Mouse (Mus musculus): ENCODE results near the gene Cldn19. TPM values are rescaled to one million over a fixed set of nuclear protein-coding genes. Genes with fewer than 3 reads are reported as not detected.
"Not testable (repeated sequence)": the region's sequence is repeated elsewhere in the genome, so short reads cannot be mapped to it uniquely, and the experiment has no call there.

Cldn19 gene
- polyA plus RNA-seq, 1 experiment, result not detected

DNA sequence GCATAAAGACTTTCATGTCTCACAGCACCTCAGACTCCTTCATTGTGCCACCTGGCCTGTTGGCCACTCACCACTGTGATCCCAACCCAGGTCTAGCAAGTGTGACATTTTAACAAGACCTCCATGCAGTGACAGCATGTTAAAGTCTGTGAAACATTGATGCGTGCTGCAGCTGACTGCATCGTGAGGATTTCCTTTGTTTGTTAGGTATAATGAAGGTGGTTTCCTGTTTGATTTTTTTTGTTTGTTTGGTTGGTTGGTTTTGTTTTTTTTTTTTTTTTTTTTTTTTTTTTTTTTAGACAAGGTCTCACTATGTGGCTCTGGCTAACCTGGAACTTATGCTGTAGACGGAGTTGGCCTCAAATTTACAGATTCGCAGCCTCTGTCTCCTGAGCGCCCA, 7.3 kb downstream of the Cldn19 start:
- TF ChIP-seq TAL1 (IDR thresholded peaks at IDR 0.05; ENCODE audit: low read length), result no peak
- no peak for TF ChIP-seq GATA1 (IDR thresholded peaks at IDR 0.05; ENCODE audit: low read length)
- no peaks in the 10 kb centered on the region; the same call in none of the 2 replicates for H3K27me3 ChIP-seq (ENCODE audit: control insufficient read depth)
- no peaks in the 10 kb centered on the region for H3K9me3 ChIP-seq (ENCODE audit: control insufficient read depth, low read length)
- no peaks in the 10 kb centered on the region for H3K36me3 ChIP-seq (ENCODE audit: control insufficient read depth)
- no peak overlapping the region for H3K4me3 ChIP-seq (replicated peaks)
- no peaks in the 10 kb centered on the region; the same call in 1 of the 2 replicates for H3K4me1 ChIP-seq (ENCODE audit: control insufficient read depth)

DNA sequence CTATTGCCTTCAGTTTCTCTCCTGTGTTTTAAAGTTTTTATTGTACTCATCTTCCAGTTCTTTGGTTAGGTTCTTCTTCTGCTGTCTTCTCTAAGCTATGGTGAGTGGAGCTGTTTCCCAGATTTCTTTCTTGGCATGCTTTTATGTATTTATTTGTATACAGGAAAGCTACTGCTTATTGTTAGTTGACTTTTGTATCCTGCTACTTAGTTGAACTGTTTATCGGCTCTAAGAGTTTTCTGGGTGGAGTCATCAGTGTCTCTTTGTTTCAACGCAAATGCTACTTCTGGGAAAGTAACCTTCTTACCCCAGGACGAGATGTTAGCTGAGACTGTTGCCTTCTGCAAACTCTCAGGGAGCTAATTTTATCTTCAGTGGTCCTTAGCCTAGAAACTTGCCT, 8.2 kb downstream of the Cldn19 start:
- Histone ChIP-seq H3K27me3 (ENCODE audit: control insufficient read depth) (no peaks in the 10 kb centered on the region; the same call in none of the 2 replicates), H3K4me3 (replicated peaks) (no peak overlapping the region), H3K4me1 (ENCODE audit: control insufficient read depth) (no peaks in the 10 kb centered on the region; the same call in 1 of the 2 replicates), H3K36me3 (ENCODE audit: control insufficient read depth) (no peaks in the 10 kb centered on the region), H3K9me3 (ENCODE audit: control insufficient read depth, low read length) (no peaks in the 10 kb centered on the region)
- TF ChIP-seq TAL1 (IDR thresholded peaks at IDR 0.05; ENCODE audit: low read length), result no peak
- no peak for TF ChIP-seq GATA1 (IDR thresholded peaks at IDR 0.05; ENCODE audit: low read length)

DNA sequence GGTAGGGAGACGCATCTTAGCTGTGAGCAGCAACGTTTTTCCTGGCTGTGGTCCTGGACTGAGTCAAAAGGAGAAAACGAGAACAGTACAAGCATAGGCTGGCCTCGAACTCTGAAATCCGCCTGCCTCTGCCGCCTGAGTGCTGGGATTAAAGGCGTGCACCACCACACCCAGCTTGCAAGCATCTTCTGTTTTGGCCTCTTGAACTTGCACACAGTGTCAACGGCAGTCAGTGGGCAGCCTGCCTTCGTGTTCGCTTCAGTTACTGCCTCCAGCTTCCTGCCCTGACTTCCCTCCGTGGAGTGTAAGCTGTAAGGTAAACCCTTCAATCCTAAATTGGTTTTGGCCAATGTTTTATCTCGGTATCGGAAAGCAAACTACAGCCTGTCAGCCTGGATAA, 11.4 kb downstream of the Cldn19 start:
- H3K4me1 ChIP-seq (ENCODE audit: control insufficient read depth), result peaks cover 10% of the 10 kb centered on the region
- no peaks in the 10 kb centered on the region for H3K27me3 ChIP-seq (ENCODE audit: control insufficient read depth)
- H3K4me3 ChIP-seq (replicated peaks), result no peak overlapping the region
- H3K9me3 ChIP-seq (ENCODE audit: control insufficient read depth, low read length), result no peaks in the 10 kb centered on the region
- no peak for TF ChIP-seq GATA1 (IDR thresholded peaks at IDR 0.05; ENCODE audit: low read length)
- TF ChIP-seq TAL1 (IDR thresholded peaks at IDR 0.05; ENCODE audit: low read length), result no peak
- H3K36me3 ChIP-seq (ENCODE audit: control insufficient read depth), result peaks cover 21% of the 10 kb centered on the region

DNA sequence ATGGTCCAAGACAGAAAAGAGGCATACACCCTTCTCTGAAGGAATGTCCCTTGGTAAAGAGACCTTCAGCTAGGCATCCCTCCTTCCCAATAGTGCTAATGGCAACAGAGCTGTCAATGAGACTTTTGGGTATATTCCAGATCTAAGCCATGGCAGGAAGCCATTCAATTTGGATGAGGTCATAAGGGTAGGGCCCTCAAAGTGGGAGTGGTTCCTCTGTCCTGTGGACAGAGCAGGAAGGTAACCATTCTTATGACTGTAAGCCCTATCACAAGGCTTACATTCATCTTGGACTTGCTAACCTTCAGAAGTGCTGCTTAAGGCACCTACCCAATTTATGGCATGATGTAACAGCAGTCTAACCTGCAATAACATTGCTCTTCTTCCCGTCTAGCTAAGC, 19.4 kb downstream of the Cldn19 start:
- TF ChIP-seq GATA1 (IDR thresholded peaks at IDR 0.05; ENCODE audit: low read length) (no peak), TAL1 (IDR thresholded peaks at IDR 0.05; ENCODE audit: low read length) (no peak)
- H3K27me3 ChIP-seq (ENCODE audit: control insufficient read depth), result no peaks in the 10 kb centered on the region
- peaks cover 90% of the 10 kb centered on the region for H3K36me3 ChIP-seq (ENCODE audit: control insufficient read depth)
- no peak overlapping the region for H3K4me3 ChIP-seq (replicated peaks)
- H3K4me1 ChIP-seq (ENCODE audit: control insufficient read depth), result peaks cover 26% of the 10 kb centered on the region
- no peaks in the 10 kb centered on the region for H3K9me3 ChIP-seq (ENCODE audit: control insufficient read depth, low read length)

DNA sequence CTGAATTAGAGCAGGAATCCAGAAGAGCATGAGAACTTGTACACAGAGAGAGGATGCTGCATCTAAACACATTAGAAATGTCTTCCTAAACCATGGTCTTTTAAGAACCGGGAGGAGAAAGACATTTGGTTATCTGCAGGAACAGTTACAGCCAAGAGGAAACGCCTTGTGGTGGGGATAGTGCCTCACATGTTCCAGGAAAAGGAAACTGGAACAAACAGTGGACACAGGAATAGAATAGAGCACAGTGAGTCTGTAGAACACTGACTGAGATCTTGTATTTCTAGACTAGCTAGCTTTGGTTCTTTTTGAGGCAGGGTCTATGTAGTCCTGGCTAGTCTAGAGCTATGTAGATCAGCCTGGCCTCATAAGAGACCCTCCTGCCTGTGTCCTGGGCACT, 20.0 kb downstream of the Cldn19 start:
- H3K4me3 ChIP-seq (replicated peaks), result no peak overlapping the region
- TF ChIP-seq TAL1 (IDR thresholded peaks at IDR 0.05; ENCODE audit: low read length) (no peak), GATA1 (IDR thresholded peaks at IDR 0.05; ENCODE audit: low read length) (no peak)
- H3K36me3 ChIP-seq (ENCODE audit: control insufficient read depth), result peaks cover 94% of the 10 kb centered on the region

DNA sequence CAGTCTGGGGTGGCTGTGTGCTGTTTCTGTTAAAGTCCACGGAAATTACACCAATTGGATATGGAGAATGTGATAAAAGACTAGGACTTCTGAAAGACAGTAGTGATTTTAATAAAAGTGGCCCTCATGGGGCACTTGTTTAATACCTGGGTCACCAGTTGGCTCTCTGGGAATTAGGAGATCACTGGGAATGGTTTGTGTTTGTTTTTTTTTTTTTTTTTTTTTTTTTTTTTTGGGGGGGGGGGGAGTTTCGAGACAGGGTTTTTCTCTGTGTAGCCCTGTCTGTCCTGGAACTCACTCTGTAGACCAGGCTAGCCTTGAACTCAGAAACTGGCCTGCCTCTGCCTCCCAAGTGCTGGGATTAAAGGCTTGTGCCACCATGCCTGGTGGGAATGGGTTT, 20.5 kb downstream of the Cldn19 start:
- H3K27me3 ChIP-seq (ENCODE audit: control insufficient read depth), result no peaks in the 10 kb centered on the region
- H3K4me3 ChIP-seq (replicated peaks), result no peak overlapping the region
- peaks cover 93% of the 10 kb centered on the region for H3K36me3 ChIP-seq (ENCODE audit: control insufficient read depth)
- no peaks in the 10 kb centered on the region for H3K9me3 ChIP-seq (ENCODE audit: control insufficient read depth, low read length)
- H3K4me1 ChIP-seq (ENCODE audit: control insufficient read depth), result peaks cover 24% of the 10 kb centered on the region
- TF ChIP-seq GATA1 (IDR thresholded peaks at IDR 0.05; ENCODE audit: low read length) (no peak), TAL1 (IDR thresholded peaks at IDR 0.05; ENCODE audit: low read length) (no peak)

More for the DNA sequence above, 20.0 kb downstream of the Cldn19 start:
- Histone ChIP-seq H3K27me3 (ENCODE audit: control insufficient read depth) (no peaks in the 10 kb centered on the region), H3K4me1 (ENCODE audit: control insufficient read depth) (peaks cover 26% of the 10 kb centered on the region), H3K9me3 (ENCODE audit: control insufficient read depth, low read length) (no peaks in the 10 kb centered on the region)

DNA sequence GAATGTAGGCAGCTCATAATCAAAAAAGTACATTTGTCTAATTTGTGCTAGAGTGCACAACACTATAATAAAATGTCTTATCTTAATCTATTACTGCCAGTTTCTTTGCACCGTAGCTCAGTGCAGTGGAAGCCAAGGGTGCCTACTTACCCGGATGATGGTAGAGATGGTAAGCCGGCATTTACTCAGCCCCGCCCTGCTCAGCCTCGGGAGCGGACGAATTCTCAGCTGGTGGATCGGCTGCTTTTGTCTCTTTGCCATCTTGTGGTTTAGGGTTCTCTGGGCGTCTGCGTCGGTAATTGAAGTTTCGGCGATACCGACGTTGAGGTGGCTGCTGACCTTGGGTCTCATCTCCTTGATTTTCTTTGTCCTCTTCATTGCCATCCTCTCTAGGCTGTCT, 23.6 kb downstream of the Cldn19 start:
- H3K4me3 ChIP-seq (replicated peaks); H3K27me3 ChIP-seq (ENCODE audit: control insufficient read depth); H3K9me3 ChIP-seq (ENCODE audit: control insufficient read depth, low read length); H3K4me1 ChIP-seq (ENCODE audit: control insufficient read depth): not testable (repeated sequence)
- H3K36me3 ChIP-seq (ENCODE audit: control insufficient read depth), result peaks cover 95% of the 10 kb centered on the region

DNA sequence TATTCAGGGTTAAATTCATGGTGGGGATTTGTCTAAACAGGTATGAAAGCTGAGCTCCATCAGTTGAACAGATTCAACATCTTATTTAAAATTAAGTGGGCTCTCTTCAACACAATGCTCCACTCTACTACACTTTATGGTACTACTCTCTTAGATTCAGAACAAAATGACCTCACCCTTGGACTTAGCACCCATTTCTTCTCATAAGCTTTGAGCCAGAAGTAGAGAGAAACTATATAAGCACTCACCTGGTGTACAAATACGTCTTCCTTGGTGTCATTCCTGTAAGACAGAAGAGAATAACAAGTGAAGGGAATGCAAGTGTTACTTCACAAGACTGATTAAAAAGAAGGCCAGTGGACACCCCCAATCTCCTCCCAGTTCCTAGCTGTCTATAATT, 29.6 kb downstream of the Cldn19 start:
- TF ChIP-seq TAL1 (IDR thresholded peaks at IDR 0.05; ENCODE audit: low read length) (no peak), GATA1 (IDR thresholded peaks at IDR 0.05; ENCODE audit: low read length) (no peak)
- no peaks in the 10 kb centered on the region for H3K9me3 ChIP-seq (ENCODE audit: control insufficient read depth, low read length)
- no peak overlapping the region for H3K4me3 ChIP-seq (replicated peaks)
- H3K36me3 ChIP-seq (ENCODE audit: control insufficient read depth), result peaks cover 90% of the 10 kb centered on the region
- peaks cover 44% of the 10 kb centered on the region for H3K4me1 ChIP-seq (ENCODE audit: control insufficient read depth)
- H3K27me3 ChIP-seq (ENCODE audit: control insufficient read depth), result no peaks in the 10 kb centered on the region

DNA sequence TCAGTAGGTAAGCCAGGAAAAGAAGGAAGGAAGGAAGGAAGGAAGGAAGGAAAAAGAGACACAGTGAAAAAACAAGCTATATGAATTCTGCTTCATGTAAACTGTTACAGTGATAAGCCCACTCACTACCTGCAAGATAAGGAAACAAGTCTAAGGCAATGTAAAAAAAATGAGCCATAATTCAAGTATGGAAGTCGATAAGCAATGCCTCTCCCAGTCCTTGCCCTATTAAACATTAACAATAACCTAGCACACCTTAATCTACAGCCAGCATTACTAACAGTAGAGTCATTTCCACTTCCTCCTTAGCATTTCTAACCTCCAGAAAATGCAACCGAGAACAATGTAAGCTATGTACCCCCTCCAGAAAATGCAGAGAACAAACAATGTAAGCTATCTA, 30.1 kb downstream of the Cldn19 start:
- Histone ChIP-seq H3K4me1 (ENCODE audit: control insufficient read depth) (peaks cover 48% of the 10 kb centered on the region), H3K9me3 (ENCODE audit: control insufficient read depth, low read length) (no peaks in the 10 kb centered on the region), H3K4me3 (replicated peaks) (no peak overlapping the region), H3K27me3 (ENCODE audit: control insufficient read depth) (no peaks in the 10 kb centered on the region), H3K36me3 (ENCODE audit: control insufficient read depth) (peaks cover 90% of the 10 kb centered on the region)
- TF ChIP-seq GATA1 (IDR thresholded peaks at IDR 0.05; ENCODE audit: low read length) (no peak), TAL1 (IDR thresholded peaks at IDR 0.05; ENCODE audit: low read length) (no peak)

DNA sequence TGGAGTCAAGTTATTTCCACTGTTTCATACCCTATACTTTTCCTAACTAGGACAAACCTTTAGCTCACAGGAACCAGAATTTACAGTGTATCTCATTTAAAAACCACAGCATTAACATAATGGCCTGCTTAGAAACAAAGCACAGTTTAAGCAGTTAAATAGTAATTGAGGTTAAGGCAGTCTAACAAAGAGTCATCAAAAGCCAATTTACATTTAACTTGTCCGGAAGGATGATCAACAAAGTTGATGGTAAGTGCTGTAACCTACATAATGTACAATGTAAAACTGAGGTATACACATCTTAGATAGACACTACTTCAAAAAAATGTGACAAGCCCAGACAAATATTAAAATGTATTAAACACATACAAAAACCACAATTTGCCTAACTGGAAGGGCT, 36.7 kb downstream of the Cldn19 start:
- H3K4me1 ChIP-seq (ENCODE audit: control insufficient read depth), result peaks cover 69% of the 10 kb centered on the region
- TF ChIP-seq GATA1 (IDR thresholded peaks at IDR 0.05; ENCODE audit: low read length) (no peak), TAL1 (IDR thresholded peaks at IDR 0.05; ENCODE audit: low read length) (no peak)
- peaks cover 49% of the 10 kb centered on the region for H3K36me3 ChIP-seq (ENCODE audit: control insufficient read depth)

More for the DNA sequence above, 36.7 kb downstream of the Cldn19 start:
- no peaks in the 10 kb centered on the region for H3K27me3 ChIP-seq (ENCODE audit: control insufficient read depth)
- no peaks in the 10 kb centered on the region for H3K9me3 ChIP-seq (ENCODE audit: control insufficient read depth, low read length)
- peak overlapping the region; percentile 85 for H3K4me3 ChIP-seq (replicated peaks)

Measured in erythroblast, embryonic 14.5 days (primary cell).